Mouse (Mus musculus) right cerebral cortex, adult 2 months (tissue): ENCODE measurements around the gene A4galt.
"Not testable (repeated sequence)": the region's sequence is repeated elsewhere in the genome, so short reads cannot be mapped to it uniquely, and the experiment has no call there.

Experiments
- DNase-seq, 2 experiments: peaks; one replicate each; pipeline ENCODE4 v3.0.0; 2021 to 2022; ENCODE audit warnings: low spot score in 2 of 2

The A4galt gene

DNA sequence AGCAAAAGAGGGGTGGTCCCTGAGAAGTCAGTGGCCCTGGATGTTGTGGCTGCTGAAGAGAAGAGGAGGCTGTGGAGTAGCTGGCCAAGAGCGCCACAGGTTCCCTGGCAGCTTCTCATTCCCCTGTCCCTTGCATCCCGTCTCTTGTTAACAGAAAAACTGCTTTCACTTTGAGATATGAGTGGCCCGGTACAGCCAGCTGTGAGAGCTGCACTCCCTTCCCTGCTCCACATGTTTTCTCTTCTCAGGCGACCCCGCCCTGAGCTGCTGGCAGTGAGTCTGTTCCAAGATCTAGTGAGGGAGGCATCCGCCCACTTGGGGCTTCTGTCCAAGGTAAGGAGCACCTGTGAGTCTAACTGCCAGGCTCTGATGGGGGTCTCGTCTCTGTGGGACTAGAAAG is 16.9 kb upstream of the A4galt start:
- not testable (repeated sequence) for DNase-seq

DNA sequence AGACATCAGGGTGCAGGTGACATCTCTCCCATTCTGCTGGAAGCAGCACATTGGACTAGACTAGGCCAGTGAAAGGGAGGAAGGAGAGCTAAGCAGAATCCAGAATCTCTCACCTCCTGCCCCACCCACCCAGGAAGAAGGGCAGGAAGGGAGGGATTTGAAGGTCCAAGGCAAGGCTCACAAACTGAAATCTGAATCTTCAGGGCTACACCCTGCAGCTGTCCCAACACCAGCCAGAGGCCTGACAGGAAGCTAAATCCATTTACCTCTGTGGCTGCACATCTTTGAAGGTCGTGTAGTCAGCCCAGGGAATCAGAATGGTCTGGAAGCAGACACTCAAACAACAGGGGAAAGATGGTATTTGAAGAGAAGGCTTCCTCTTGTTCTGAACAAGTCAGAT is 13.7 kb upstream of the A4galt start:
- no peak for DNase-seq

DNA sequence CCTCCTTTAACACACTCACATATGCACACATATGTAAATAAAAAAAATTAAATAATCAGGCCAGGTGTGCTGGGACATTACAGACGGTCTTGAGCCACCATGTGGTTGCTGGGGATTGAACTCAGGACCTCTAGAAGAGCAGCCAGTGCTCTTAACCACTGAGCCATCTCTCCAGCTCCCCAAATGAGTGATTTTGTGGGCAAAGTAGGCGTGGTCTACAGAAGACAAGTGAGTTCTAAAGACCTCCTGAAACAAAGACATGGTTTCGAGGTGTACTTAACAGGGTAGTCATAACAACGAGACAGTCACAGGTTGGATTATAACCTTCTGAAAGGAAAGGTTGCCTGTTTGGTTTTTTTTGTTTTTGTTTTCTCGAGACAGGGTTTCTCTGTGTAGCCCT is 11.8 kb upstream of the A4galt start:
- DNase-seq: no peak

DNA sequence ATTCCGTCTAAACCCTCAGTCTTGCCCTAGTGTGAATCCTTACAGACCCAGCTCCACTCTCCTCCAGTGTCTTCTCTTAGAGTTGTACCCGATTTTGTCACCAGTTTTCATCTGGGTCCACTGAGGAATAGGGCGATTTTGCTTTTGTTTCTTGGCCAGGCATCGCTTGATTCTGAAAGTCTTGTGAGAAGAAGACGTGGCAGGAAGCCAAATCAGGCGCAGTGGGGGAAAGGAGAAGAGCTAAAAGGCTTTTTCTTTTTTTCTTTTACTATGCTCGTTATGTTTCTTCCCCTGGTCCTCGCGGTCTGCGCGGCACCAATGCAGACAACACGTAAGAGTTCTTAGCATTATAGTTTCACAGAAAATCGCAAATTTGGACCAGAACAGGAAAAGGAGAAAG is 6.3 kb upstream of the A4galt start:
- peak in 1 of 2 experiments; percentile 14 for DNase-seq

DNA sequence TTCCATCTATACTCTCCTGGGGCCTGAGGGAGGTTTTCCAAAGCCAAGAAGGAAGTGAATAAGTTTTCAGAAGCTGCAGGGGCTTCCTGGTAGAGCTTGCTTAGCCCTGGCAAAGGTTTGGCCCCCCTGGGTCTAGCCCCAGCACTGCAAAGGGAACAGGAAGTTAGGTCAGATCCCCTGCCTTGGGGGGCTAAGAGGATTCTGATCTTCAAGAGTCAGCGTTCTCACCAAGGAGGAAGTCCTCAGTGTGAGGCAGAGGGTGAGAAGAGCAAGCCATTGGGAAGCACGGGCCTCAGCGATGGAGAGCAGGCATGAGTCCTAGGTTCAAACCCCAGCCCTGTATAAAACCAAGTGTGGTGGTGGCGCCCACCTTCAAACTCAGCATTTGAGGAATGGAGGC is 4.9 kb upstream of the A4galt start:
- DNase-seq: no peak

DNA sequence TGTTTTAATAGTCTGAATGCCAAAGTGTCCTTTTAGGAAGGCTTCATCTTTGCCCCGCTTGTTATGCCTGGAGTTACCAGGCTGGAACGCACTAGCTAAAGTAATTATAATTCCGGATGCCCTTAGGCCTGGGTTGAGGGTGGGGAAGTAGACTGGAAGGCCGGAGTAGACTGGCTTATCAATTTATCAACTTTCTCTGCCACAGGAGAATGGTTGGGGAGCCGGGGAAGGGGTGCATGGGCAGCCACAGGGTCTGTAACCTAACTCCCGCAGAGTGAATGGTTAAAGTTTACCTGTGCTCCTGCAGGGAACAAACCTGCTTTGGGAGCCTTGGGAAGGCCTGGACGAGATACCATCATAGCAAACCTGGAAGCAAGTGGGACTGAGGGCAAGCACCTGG is 4.4 kb upstream of the A4galt start:
- DNase-seq: no peak

DNA sequence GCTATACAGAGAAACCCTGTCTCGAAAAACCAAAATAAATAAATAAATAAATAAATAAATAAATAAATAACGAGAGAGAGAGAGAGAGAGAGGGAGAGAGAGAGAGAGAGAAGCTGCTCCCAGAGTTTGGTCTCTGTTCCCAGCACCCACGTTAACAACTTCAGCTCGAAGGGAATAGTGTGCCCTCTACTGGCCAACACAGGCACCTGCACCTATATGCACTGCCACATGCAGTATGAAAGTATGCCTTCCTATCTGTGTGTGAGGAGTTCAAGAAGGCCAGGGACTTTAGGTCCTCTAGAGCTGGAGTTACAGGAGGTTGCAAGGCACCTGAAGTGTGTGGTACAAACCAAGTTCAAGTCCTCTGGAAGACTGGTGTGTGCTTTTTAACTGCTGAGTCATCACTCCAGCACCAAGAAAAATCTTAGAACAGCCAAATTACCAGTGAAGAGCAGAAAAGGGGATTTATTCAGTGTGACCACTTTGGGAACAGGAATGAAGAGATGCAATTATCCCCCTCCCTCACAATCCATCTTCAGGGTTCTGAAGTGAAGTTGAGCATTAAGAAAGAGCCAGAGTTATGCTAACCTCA is 3.7 kb upstream of the A4galt start:
- DNase-seq: no peak

DNA sequence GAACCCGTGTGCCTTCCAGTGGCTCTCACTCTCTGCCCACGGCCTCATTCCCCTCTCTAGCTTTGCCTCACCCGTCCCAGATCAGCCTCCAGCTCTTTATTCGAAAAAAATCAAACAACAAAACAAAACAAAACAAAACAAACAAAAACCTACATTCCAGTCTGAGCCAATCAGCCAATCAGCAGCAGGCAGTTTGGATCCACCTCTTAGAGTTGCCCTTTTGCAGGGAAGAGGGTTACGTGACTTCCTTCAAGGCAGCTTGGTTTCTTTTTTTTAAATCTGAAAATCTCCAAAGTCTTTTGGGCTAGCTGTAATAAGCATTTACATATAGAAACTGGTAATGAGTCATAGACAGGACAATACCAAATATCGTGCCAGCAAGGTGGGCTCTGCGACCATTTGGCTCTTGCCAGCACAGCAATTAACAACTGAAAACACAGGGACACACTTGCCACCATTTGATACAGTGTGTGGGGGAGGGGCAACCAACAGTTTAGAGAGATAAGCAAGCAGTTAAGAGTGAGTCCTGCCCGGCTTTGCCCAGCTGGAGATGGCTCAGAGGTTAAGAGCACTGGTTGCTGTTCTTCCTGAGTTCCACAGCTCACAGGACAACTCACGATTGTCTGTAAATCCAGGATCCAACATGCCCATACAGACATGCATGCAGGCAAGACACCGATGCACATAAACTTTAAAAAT is 2.9 kb upstream of the A4galt start:
- DNase-seq: no peak

DNA sequence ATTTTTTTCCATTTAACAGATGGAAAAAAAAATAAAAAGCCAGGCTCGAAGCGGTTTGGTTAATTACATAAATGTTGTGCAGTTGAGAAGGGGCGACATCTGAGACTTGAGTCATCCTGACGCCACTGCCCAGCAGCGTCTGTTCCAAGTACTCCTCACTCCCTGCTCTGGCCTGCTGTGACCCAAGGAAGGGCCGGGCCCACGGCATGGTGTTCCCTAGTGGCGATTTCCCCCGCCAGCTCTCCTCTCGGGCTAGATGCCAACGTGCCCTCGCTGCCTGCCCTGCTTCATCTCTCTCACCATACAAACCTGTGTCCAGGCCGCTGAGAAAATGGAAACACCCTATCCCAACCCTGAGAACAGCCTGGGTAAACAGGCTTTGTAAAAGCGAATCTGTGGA is 486 bp upstream of the A4galt start:
- DNase-seq: no peak

DNA sequence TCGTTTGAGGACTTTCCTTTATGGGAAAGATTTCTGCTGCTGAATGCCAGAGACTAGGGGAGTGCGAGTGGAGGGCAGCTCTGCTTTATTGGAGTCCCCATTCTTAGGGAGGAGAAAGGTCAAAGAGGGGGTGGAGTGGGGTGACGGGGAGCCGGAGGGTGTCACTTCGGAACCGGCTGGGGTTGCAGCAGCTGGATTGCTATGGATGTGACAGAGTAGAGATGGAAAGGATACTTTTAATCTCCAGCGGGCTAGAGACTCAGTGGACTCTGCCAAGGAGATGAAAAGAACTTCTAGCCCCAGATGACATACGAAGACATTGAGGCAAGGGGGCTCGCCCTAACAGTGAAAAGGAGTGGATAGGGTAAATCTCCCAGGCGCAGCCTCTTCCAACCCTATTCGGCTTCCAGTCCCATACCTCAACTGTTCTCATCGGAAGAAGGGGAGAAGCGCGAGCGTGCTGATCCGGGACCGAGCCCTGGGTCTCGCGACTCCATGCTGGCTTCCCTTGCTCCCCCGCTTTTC is 861 bp downstream of the A4galt start:
- peak in 1 of 2 experiments; percentile 2 for DNase-seq

DNA sequence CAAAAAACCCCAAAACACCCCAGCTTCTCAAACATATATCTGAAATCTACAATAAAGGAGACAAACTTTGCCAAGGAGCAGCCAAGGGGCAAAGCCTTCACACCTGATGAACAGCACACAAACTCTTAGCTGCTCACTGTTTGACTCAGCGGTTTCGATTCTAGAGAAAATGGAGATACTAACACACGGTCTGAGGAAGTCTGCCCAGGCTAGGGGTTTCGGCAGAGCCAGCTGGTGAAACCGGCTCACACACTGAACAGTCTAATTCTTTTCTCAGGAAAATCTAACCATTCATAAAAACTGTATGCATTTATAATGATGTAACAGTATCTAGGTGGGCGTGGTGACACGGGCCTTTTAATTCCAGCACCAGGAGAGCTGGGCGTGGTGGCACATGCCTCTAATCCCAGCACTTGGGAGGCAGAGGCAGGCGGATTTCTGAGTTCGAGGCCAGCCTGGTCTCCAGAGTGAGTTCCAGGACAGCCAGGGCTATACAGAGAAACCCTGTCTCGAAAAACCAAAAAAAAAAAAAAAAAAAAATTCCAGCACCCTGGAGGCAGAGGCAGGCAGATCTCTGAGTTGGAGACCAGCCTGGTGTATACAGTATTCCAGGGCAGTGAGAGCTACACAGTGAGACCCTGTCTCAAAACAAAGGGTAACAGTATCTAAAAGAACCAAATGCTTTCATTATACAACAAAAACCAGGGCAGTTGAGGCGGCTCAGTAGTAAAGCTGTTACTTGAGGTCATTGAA is 1.9 kb downstream of the A4galt start:
- no peak for DNase-seq

DNA sequence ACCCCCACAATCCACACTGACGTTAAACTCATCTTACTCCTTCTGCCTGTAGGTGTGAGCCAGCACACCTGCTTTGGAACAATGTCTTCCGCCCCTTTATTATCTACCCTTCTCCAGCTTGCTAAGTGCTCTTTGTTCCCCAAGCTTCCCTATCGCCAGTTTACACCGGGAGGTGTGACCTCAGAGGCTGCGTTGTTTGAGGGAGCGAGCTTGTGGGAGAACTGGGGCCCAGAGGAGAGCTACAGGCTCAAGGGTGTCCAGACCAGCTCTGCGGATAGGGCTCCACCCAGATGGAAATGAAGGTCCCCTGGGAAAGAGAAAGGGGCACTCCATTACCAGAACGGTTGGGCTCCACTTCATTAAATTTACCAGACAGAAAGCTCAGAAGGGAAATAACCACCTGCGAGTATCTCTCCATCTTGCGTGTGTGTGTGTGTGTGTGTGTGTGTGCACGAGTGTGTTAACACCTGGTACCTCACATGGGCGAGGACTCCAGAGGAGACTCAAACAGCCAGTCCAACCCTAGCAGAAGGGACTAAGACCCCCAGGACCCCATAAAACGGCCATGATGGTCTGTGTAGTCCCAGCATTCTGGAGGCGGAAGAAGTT is 3.2 kb downstream of the A4galt start:
- DNase-seq: no peak

DNA sequence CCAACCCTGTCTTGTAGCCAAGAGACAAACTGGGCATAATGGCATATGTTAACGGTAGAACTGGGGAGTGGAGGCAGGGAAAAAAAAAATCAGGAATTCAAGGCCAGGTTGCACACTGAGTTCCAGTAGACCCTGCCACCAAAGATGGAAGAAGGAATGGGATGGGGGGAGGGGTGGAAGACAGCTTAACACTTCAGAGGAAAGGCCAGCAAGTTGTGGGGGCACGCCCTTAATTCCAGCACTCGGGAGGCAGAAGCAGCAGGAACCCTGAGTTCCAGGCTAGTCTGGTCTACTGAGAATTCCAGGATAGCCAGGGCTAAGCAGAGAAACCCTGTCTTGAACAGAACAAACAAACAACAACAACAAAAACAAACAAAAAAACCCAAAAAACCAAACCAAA is 7.2 kb downstream of the A4galt start:
- no peak for DNase-seq

DNA sequence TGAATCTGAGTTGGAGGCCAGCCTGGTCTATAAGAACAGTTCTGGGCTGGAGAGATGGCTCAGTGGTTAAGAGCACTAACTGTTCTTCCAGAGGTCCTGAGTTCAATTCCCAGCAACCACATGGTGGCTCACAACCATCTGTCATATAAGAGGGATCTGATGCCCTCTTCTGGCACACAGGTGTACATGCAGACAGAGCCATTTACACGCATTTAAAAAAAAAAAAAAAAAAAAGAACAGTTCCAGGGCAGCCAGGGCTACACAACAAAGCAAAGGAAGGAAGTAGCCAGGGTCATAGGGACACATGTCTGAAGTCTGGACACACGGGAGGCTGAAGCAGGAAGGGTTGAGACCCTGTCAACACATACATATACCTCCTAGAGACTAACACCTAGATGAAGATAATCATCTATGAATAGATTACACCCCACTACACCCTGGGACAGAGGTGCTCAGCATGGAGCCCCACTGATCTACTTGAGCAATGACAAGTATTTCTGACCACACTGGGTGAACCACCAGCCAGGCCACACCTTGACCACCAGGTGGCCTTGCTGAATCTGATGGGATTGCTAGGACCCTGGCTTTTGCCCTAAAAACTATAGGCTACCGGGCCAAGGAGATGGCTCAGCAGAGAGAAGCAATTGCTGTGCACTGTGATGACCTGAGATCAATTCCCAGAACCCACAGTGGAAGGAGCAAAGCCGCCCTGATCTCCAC is 9.5 kb downstream of the A4galt start:
- DNase-seq: no peak

DNA sequence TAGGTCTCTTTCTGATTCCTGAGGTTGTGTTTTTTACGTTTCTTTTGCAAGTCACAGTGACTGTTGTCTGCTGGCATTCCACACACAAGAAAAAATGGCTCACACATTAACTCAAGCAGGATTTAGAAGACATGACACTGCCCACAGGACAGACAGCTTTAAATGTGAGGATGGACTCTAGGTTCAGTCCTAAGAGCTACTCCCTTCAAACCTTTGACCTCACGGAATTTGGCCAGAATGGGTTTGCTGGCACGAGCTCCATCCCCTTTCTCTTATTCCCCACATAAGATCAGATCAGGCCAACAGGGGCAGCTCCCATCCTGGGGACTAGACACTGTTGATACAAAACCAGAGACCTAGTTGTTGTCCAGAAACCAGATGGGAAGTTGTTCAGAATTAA is 10.1 kb downstream of the A4galt start:
- DNase-seq: no peak

DNA sequence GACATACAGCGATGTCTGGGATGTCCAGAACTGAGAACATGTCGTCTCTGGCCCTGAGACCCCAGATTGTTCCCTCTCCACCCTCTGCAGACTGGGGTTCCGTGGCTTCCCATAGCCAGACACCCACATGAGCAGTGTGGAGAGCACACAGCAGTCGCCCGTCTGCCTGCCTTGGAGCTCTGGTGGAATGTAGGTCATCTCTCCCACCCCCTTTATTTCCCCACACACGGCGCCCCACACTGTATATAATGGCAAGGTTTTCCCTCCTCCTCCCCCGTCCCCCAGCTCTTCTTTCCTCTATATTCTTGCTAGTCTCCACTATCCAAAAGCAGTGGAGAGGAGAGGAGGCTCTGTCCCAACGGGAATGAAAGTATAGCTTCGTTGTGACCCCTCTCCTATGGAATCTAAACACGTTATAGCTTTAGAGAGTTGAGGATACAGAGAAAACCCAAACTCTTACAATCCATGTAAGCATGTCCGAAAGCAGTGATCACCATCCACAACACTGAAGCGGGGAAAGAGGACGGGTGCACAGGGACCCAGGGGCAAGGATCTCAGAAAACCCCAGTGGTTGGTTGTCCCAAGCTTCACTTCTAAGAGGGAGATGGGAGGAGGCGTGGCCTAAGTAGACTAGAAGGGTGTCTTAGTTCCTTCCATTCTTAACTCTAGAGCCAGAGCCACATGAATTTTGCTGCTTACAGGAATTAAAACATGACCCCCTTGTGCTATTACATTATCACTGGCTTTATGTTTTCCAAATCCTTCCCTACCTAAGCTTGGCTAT is 13.9 kb downstream of the A4galt start:
- DNase-seq: no peak

DNA sequence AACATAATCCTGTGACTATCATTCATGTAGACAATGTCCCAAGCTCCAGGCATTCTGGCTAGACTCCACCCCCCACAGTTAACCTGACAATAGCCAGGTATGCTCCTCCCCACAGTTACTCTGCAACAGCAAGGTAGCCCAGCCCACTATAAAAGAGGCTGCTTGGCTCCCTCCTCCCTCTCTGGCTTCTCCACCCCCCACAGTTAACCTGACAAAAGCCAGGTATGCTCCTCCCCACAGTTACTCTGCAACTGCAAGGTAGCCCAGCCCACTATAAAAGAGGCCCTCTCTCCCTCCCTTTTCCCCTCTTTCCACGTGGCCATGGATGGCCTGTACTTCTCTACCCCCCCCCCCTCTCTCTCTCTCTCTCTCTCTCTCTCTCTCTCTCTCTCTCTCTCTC is 14.8 kb downstream of the A4galt start:
- no peak for DNase-seq

DNA sequence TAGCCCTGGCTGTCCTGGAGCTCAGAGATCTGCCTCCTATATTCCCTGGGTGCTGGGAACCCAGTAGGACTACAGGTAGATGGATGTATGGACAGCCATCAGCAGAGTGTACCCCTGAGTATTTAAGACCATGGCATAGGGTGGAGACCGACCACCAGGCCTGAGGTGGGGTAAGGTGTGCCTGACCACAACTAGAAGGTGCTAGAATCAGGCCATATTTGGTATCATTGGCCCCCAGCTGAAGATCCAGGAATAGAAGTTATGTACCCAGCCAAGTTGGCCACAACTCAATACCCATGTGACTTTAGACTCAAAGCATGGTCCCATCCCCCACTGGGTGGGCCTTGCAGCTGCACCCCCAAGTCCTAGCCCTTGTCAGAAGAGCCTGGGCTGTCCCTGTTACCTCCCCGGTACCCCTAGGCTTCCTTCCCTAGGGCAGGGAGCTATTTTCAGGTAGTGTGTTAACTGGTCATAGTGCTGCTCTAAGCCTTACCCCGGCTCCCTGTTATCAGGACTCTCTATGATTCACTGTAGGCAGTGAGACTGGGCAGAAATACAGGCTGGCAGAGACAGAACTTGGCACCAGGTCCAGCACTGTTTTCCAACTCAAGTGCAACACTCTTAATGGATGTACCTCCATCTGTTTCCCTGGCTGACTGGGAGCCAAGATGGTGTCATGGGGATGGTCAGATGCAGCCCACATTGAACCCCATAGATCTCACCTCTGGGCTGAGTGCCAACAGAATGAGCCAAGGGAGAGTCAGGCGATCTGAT is 18.2 kb downstream of the A4galt start:
- DNase-seq: peak; percentile 10 to 27

DNA sequence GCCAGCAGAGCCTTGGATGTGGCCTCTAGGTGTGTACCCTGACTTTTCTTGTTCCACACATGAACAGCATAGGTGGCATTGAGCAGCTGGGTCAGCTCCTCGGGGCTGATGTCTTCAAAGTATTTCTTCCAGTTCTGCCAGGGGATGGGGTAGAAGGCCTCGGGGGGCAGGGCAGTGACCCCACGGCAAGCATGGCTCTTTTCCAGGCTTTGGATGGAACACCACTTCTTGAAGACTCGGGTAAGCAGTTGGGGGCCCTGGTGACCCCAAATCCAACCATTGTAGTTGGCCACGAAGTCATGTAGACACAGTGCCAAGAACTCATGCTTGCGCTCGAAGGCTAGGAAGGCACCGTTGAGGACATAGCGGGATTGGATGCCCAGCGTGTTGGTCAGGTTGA is 24.0 kb downstream of the A4galt start:
- no peak for DNase-seq

DNA sequence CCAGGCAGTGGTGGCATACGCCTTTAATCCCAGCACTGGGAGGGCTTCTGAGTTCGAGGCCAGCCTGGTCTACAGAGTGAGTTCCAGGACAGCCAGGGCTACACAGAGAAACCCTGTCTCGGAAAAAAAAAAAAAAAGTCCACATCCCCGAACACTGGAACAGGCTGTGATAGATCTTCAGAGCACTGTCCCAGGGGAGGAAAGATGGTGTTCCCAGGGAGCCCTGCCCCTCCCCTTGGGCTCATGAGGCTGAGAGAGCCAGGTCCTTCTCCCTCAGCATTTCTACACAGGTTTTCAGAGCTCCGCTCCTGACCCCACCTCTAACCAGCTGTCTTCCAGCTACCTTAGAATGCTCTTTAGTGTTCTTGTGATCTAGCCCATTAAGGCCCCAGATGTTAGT is 24.7 kb downstream of the A4galt start:
- DNase-seq: no peak
